Mouse (Mus musculus) forebrain, embryonic 10.5 days (tissue): ENCODE results near the gene Tnfsf10. TPM values are rescaled to one million over a fixed set of nuclear protein-coding genes. Genes with fewer than 3 reads are reported as not detected.

Experiments
- polyA plus RNA-seq: library from polyadenylated mRNA; unstranded; fragments of >200 nt; fragmentation: Nextera tagmentation; extraction: Ambion mirVana; gene quantifications from 2 replicates; pipeline ENCODE4 v1.2.1, GENCODE M21; 2016

Gene Tnfsf10
- polyA plus RNA-seq, 1 experiment from 2014 or later = not detected

Other genes starting within 250 kb of the Tnfsf10 start
- 110 and 121 TPM in 2 replicates for gene Ect2, start 163.2 kb upstream of the Tnfsf10 start, polyA plus RNA-seq
- 5.0 and 5.6 TPM in 2 replicates for gene Nceh1, start 134.1 kb upstream of the Tnfsf10 start, polyA plus RNA-seq
- gene Ghsr, start 54.3 kb downstream of the Tnfsf10 start, polyA plus RNA-seq = 0.04 TPM in 1 of 2 replicates, not detected in the other